Mouse (Mus musculus) cerebellum, adult 2 months (tissue): ENCODE measurements around the gene Pkhd1.

Experiments
- CTCF ChIP-seq: fragments of 200-500 bp; IDR thresholded peaks from 2 replicates; pipeline ENCODE4 v1.5.1; 2011; ENCODE audit warnings: low read depth, mild to moderate bottlenecking, control low read depth, low read length, moderate library complexity, borderline replicate concordance; ENCODE audit not compliant: insufficient read depth
- POLR2A ChIP-seq: fragments of 200-500 bp; IDR thresholded peaks from 2 replicates; pipeline ENCODE4 v1.6.1; 2011; ENCODE audit warnings: low read length, control low read depth, borderline replicate concordance; ENCODE audit not compliant: insufficient read depth

DNA sequence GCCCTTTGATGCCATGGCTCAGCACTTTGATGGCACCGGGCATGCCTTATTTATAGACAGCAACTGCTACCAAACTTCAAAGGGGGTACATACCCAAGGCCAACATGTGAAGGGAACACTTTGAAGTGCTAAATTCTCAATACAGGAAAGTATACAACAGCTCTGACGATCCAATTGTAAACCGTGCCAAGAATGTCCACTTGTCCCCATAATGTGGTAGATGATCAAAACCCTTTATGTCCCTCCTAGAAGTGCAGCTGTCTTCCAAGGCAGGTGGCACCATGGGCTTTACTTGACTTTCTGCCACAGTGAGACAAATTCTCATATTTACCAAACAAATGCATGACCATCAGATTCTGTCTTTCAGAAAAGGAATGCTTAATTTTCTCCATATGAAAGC is 6.7 kb upstream of the Pkhd1 start:
- TF ChIP-seq CTCF (no peak), POLR2A (no peak)
